Mouse (Mus musculus) liver, embryonic 13.5 days (tissue): Measurements from ENCODE around the gene Cemip. TPM values are rescaled to one million over a fixed set of nuclear protein-coding genes. Genes with fewer than 3 reads are reported as not detected.

Source experiments
- ATAC-seq: fragments of 200-750 bp; cut with Nextera tagmentation; 2 replicates; pipeline ENCODE4 v1.8.0; 2017; ENCODE audit warnings: low read depth, mild to moderate bottlenecking, moderate number of reproducible peaks, moderate library complexity
- DNase-seq: peaks from one replicate; pipeline ENCODE4 v3.0.0; 2022
- H3K27ac ChIP-seq: fragments of 300-500 bp; sonication (generic); 2 replicates; pipeline ENCODE4 v1.5.1; 2015; ENCODE audit warnings: moderate library complexity, mild to moderate bottlenecking, inconsistent platforms
- H3K27me3 ChIP-seq: fragments of 300-500 bp; sonication (generic); 2 replicates; pipeline ENCODE4 v1.6.1; 2015; ENCODE audit warnings: mild to moderate bottlenecking, inconsistent platforms
- H3K36me3 ChIP-seq: fragments of 300-500 bp; sonication (generic); 2 replicates; pipeline ENCODE4 v1.6.1; 2015; ENCODE audit warnings: mild to moderate bottlenecking, inconsistent platforms
- H3K4me1 ChIP-seq: fragments of 300-500 bp; sonication (generic); replicated peaks from 2 replicates; pipeline ENCODE4 v1.6.1; 2015; ENCODE audit warnings: inconsistent platforms
- H3K4me2 ChIP-seq: fragments of 300-500 bp; sonication (generic); 2 replicates; pipeline ENCODE4 v1.6.1; 2015; ENCODE audit warnings: inconsistent platforms, mild to moderate bottlenecking, moderate library complexity
- H3K4me3 ChIP-seq: fragments of 300-500 bp; sonication (generic); replicated peaks from 2 replicates; pipeline ENCODE4 v1.5.1; 2015; ENCODE audit warnings: mild to moderate bottlenecking, inconsistent platforms
- H3K9ac ChIP-seq: fragments of 300-500 bp; sonication (generic); 2 replicates; pipeline ENCODE4 v1.6.1; 2015; ENCODE audit warnings: mild to moderate bottlenecking, inconsistent platforms
- H3K9me3 ChIP-seq: fragments of 300-500 bp; sonication (generic); replicated peaks from 2 replicates; pipeline ENCODE4 v1.6.1; 2016; ENCODE audit warnings: inconsistent platforms
- WGBS: fragments of 180-500 bp; shearing (Covaris S2); methylation state at CpG from one replicate; pipeline ENCODE4 v1.1.7; 2015; ENCODE audit not compliant: insufficient replicate concordance; 5-methylcytosine and 5-hydroxymethylcytosine counted together
- polyA plus RNA-seq: library from polyadenylated mRNA; unstranded; fragments of >200 nt; fragmentation: Nextera tagmentation; extraction: Ambion mirVana; gene quantifications from 2 replicates; pipeline ENCODE4 v1.2.1, GENCODE M21; 2015

Cemip gene
- polyA plus RNA-seq, 1 experiment from 2014 or later: 0.02 TPM

- DNase-seq (no peak), ATAC-seq (no peak)
- no peaks in the 10 kb centered on the region for H3K36me3 ChIP-seq
- no peaks in the 10 kb centered on the region for H3K9me3 ChIP-seq
- H3K4me1 ChIP-seq: no peaks in the 10 kb centered on the region
- 65% methylated on average over 4 of the region's 4 CpGs for WGBS
- H3K4me2 ChIP-seq: no peak overlapping the region
- H3K4me3 ChIP-seq: no peak overlapping the region
- no peak overlapping the region for H3K27ac ChIP-seq
- peaks cover 30% of the 10 kb centered on the region for H3K27me3 ChIP-seq
- H3K9ac ChIP-seq: no peak overlapping the region
Measured at GRCm38 (mm10) chr7:84090793-84091192, 4.5 kb upstream of the Cemip start.

- ATAC-seq: no peak
- no peaks in the 10 kb centered on the region for H3K36me3 ChIP-seq
- H3K27me3 ChIP-seq: peaks cover 40% of the 10 kb centered on the region
- H3K9ac ChIP-seq: no peak overlapping the region
- H3K4me3 ChIP-seq: no peak overlapping the region
- no peak overlapping the region for H3K4me2 ChIP-seq
- WGBS: 6% methylated on average over 1 of the region's 1 CpGs
- DNase-seq: no peak
- H3K27ac ChIP-seq: no peak overlapping the region
- no peaks in the 10 kb centered on the region for H3K4me1 ChIP-seq
- H3K9me3 ChIP-seq: no peaks in the 10 kb centered on the region
Measured at GRCm38 (mm10) chr7:84089777-84090176, 3.5 kb upstream of the Cemip start.

DNA sequence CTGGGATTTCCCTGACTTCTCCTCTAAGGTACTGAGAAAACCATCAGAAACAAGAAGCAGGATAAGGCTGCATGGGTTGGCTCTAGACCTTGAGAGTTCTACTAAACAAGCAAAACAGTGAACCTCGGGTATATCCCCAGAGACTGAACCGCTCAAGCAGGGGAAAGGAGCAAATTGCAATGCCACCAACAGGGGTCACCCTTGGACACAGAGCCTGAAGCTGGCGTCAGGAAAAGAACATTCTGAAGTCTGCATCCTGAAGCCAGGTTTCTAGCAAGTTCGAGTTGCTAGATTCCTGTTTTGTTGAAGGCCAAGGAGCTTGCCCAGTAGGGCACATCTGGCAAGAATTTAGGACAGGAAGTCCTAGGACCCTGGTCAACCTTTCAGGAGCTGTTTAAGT lies 2.7 kb upstream of the Cemip start:
- H3K36me3 ChIP-seq: no peaks in the 10 kb centered on the region
- peak; percentile 23 for DNase-seq
- H3K9me3 ChIP-seq: no peaks in the 10 kb centered on the region
- 5% methylated on average over 4 of the region's 4 CpGs for WGBS
- no peak for ATAC-seq
- H3K27me3 ChIP-seq: peaks cover 42% of the 10 kb centered on the region
- H3K4me3 ChIP-seq: no peak overlapping the region
- H3K4me2 ChIP-seq: no peak overlapping the region
- no peak overlapping the region for H3K27ac ChIP-seq
- no peaks in the 10 kb centered on the region for H3K4me1 ChIP-seq
- no peak overlapping the region for H3K9ac ChIP-seq

DNA sequence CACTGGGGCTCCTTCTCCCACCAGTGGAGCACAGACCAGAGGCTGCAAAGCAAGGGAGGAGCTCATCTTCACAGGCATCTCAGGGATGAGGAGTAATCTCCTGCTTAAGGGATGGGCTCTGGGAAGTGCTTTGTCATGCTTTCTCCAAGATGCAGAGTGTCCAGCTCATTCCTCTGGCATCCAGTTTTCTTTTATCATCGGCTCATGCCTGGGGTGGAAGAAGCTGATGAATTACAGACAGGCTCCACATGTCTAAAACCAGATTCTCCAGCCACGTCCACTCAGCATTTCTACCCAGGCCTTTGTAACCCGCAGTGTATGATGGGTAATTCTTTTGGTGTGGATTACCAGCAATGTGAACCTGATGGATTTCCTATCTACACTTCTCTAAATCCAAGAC lies 1.9 kb upstream of the Cemip start:
- no peak for ATAC-seq

GRCm38 (mm10) chr7:84085049-84085945 lies 1.0 kb downstream of the Cemip start:
- DNase-seq: peak; percentile 27
- no peak overlapping the region for H3K4me2 ChIP-seq
- peaks cover 46% of the 10 kb centered on the region for H3K27me3 ChIP-seq
- H3K9me3 ChIP-seq: no peaks in the 10 kb centered on the region
- no peaks in the 10 kb centered on the region for H3K4me1 ChIP-seq
- 6% methylated on average over 39 of the region's 39 CpGs for WGBS
- no peak overlapping the region for H3K27ac ChIP-seq
- H3K36me3 ChIP-seq: no peaks in the 10 kb centered on the region
- ATAC-seq: no peak
- no peak overlapping the region for H3K4me3 ChIP-seq
- no peak overlapping the region for H3K9ac ChIP-seq

More for the DNA sequence above, 1.9 kb upstream of the Cemip start:
- no peak overlapping the region for H3K4me3 ChIP-seq
- DNase-seq: no peak
- H3K9ac ChIP-seq: no peak overlapping the region
- no peak overlapping the region for H3K27ac ChIP-seq
- no peaks in the 10 kb centered on the region for H3K36me3 ChIP-seq
- H3K4me1 ChIP-seq: no peaks in the 10 kb centered on the region
- no peak overlapping the region for H3K4me2 ChIP-seq
- H3K9me3 ChIP-seq: no peaks in the 10 kb centered on the region
- peaks cover 42% of the 10 kb centered on the region for H3K27me3 ChIP-seq
- 53% methylated on average over 3 of the region's 3 CpGs for WGBS

- Histone ChIP-seq H3K4me3 (no peak overlapping the region), H3K27ac (no peak overlapping the region), H3K4me1 (no peaks in the 10 kb centered on the region), H3K27me3 (0 out of 2 replicates have a peak, but pooled peaks cover 1% of the 10 kb centered on the region), H3K36me3 (no peaks in the 10 kb centered on the region), H3K9me3 (no peaks in the 10 kb centered on the region), H3K4me2 (no peak overlapping the region), H3K9ac (no peak overlapping the region)
- ATAC-seq (no peak), DNase-seq (no peak)
- WGBS: 63% methylated on average over 7 of the region's 7 CpGs
Measured at GRCm38 (mm10) chr7:84077257-84078013, 8.9 kb downstream of the Cemip start.

- Histone ChIP-seq H3K9me3 (no peaks in the 10 kb centered on the region), H3K4me2 (no peak overlapping the region), H3K27me3 (no peaks in the 10 kb centered on the region), H3K4me3 (no peak overlapping the region), H3K36me3 (no peaks in the 10 kb centered on the region), H3K9ac (no peak overlapping the region), H3K4me1 (no peaks in the 10 kb centered on the region), H3K27ac (no peak overlapping the region)
- no peak for DNase-seq
- 40% methylated on average over 8 of the region's 8 CpGs for WGBS
- ATAC-seq: no peak
Measured at GRCm38 (mm10) chr7:84074266-84074665, 12.0 kb downstream of the Cemip start.

- DNase-seq (no peak), ATAC-seq (no peak)
- Histone ChIP-seq H3K27me3 (no peaks in the 10 kb centered on the region), H3K9ac (no peak overlapping the region), H3K4me1 (no peaks in the 10 kb centered on the region), H3K4me3 (no peak overlapping the region), H3K4me2 (no peak overlapping the region), H3K9me3 (no peaks in the 10 kb centered on the region), H3K36me3 (no peaks in the 10 kb centered on the region), H3K27ac (no peak overlapping the region)
- WGBS: 47% methylated on average over 3 of the region's 3 CpGs
Measured at GRCm38 (mm10) chr7:84073856-84074255, 12.4 kb downstream of the Cemip start.

DNA sequence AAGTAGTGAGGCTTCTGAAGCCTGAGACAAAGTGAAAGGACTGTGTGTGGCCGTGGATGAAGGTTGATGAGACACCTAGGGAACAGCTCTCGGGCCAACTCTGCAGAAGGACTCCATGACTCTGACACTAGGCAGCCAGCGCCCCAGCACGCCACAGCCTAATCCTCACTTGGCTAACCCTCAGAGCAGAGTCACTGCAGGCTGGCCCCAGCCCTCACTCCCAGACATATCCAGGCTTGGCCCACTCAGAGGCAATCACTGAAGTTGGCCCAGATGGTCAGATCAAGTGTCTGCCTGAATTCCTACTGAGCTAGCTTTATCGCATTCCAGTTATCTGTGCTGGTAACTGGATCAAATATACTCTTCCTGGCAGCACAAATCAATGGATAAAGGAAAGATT lies 17.4 kb downstream of the Cemip start:
- Histone ChIP-seq H3K4me1 (no peaks in the 10 kb centered on the region), H3K9me3 (no peaks in the 10 kb centered on the region), H3K9ac (no peak overlapping the region), H3K27me3 (no peaks in the 10 kb centered on the region), H3K4me2 (no peak overlapping the region), H3K4me3 (no peak overlapping the region), H3K27ac (no peak overlapping the region), H3K36me3 (no peaks in the 10 kb centered on the region)
- WGBS: 59% methylated on average over 5 of the region's 5 CpGs
- no peak for ATAC-seq
- no peak for DNase-seq

- Histone ChIP-seq H3K4me2 (no peak overlapping the region), H3K4me1 (no peaks in the 10 kb centered on the region), H3K27ac (no peak overlapping the region), H3K36me3 (no peaks in the 10 kb centered on the region), H3K4me3 (no peak overlapping the region), H3K9ac (no peak overlapping the region), H3K9me3 (no peaks in the 10 kb centered on the region), H3K27me3 (no peaks in the 10 kb centered on the region)
- 69% methylated on average over 7 of the region's 7 CpGs for WGBS
- ATAC-seq: no peak
- no peak for DNase-seq
Measured at GRCm38 (mm10) chr7:84059799-84060198, 26.5 kb downstream of the Cemip start.

DNA sequence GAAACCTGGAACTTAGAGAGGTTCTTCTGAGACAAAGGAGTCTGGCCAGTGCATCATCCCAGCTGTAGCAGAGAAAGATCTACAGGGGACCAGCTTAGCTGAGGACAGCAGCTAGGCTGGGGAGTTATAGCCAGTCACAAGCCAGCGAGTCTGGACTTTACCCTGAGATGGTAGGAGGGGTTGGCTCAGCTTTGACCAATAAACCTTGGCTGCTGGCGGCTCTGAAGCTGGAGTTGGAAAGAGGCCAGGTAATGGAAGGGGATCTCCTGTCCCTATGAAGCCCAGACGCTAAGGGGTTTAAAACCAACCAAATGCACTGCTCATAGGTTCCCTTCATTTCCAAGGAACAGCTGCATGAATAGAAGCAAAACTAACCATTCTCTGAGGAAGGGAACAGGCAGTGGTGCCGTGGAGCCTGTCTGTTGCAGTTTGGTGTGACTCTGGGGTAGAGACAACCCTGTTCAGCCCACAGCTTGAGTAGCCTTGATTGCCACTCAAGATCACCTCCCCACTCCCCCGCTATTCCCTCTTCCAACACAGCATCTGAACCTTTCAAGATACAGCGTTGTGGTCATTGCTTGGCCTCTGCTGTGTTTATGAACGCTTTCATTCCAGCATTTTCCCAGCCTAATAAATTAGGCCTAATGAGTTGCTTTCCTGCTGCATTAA lies 30.2 kb downstream of the Cemip start:
- 60% methylated on average over 7 of the region's 7 CpGs for WGBS
- no peaks in the 10 kb centered on the region for H3K36me3 ChIP-seq
- H3K27ac ChIP-seq: no peak overlapping the region
- no peaks in the 10 kb centered on the region for H3K4me1 ChIP-seq
- no peak overlapping the region for H3K4me2 ChIP-seq
- ATAC-seq (no peak), DNase-seq (no peak)
- no peak overlapping the region for H3K9ac ChIP-seq
- no peak overlapping the region for H3K4me3 ChIP-seq
- H3K9me3 ChIP-seq: no peaks in the 10 kb centered on the region
- no peaks in the 10 kb centered on the region for H3K27me3 ChIP-seq
